Mouse (Mus musculus): Measurements from ENCODE around the gene Lhpp.

The Lhpp gene

GRCm38 (mm10) chr7:132610468-132611318 is at the start of gene Lhpp:
TSS of gene Lhpp (plus strand) at chr7:132610638.
- no peak for DNase-seq (ENCODE audit: low read depth, low spot score)

GRCm38 (mm10) chr7:132565831-132566230 is 44.6 kb upstream of the Lhpp start:
- no peak for DNase-seq (ENCODE audit: low read depth, low spot score)

- DNase-seq (ENCODE audit: low read depth, low spot score), result no peak
These were observed 41.6 kb upstream of the Lhpp start for GRCm38 (mm10) chr7:132568817-132569216.

GRCm38 (mm10) chr7:132570071-132570470 is 40.4 kb upstream of the Lhpp start:
- DNase-seq (ENCODE audit: low read depth, low spot score), result no peak

GRCm38 (mm10) chr7:132571481-132571880 is 39.0 kb upstream of the Lhpp start:
- DNase-seq (ENCODE audit: low read depth, low spot score), result no peak

- no peak for DNase-seq (ENCODE audit: low read depth, low spot score)
These were observed 37.7 kb upstream of the Lhpp start for GRCm38 (mm10) chr7:132572738-132573137.

- no peak for DNase-seq (ENCODE audit: low read depth, low spot score)
These were observed 37.2 kb upstream of the Lhpp start for GRCm38 (mm10) chr7:132573205-132573604.

- no peak for DNase-seq (ENCODE audit: low read depth, low spot score)
These were observed 35.8 kb upstream of the Lhpp start for GRCm38 (mm10) chr7:132574646-132575045.

GRCm38 (mm10) chr7:132575623-132576022 is 34.8 kb upstream of the Lhpp start:
- peak; percentile 97 for DNase-seq (ENCODE audit: low read depth, low spot score)

GRCm38 (mm10) chr7:132576116-132576650 is 34.3 kb upstream of the Lhpp start, which contains the start of gene Oat:
TSS of gene Oat (minus strand) at chr7:132576398.
- DNase-seq (ENCODE audit: low read depth, low spot score), result peak; percentile 96

- peak; percentile 53 for DNase-seq (ENCODE audit: low read depth, low spot score)
These were observed 33.5 kb upstream of the Lhpp start for GRCm38 (mm10) chr7:132576891-132577290.

GRCm38 (mm10) chr7:132580511-132580910 is 29.9 kb upstream of the Lhpp start:
- no peak for DNase-seq (ENCODE audit: low read depth, low spot score)

- DNase-seq (ENCODE audit: low read depth, low spot score), result no peak
These were observed 29.0 kb upstream of the Lhpp start for GRCm38 (mm10) chr7:132581441-132581840.

GRCm38 (mm10) chr7:132585695-132586491 is 24.5 kb upstream of the Lhpp start:
- DNase-seq (ENCODE audit: low read depth, low spot score), result no peak

- DNase-seq (ENCODE audit: low read depth, low spot score), result no peak
These were observed 23.3 kb upstream of the Lhpp start for GRCm38 (mm10) chr7:132587167-132587566.

GRCm38 (mm10) chr7:132589610-132590009 is 20.8 kb upstream of the Lhpp start:
- DNase-seq (ENCODE audit: low read depth, low spot score), result no peak

- no peak for DNase-seq (ENCODE audit: low read depth, low spot score)
These were observed 16.7 kb upstream of the Lhpp start for GRCm38 (mm10) chr7:132593762-132594161.

- no peak for DNase-seq (ENCODE audit: low read depth, low spot score)
These were observed 16.1 kb upstream of the Lhpp start for GRCm38 (mm10) chr7:132594325-132594724.

GRCm38 (mm10) chr7:132595787-132596186 is 14.7 kb upstream of the Lhpp start:
- DNase-seq (ENCODE audit: low read depth, low spot score), result no peak

GRCm38 (mm10) chr7:132596557-132597250 is 13.7 kb upstream of the Lhpp start:
- DNase-seq (ENCODE audit: low read depth, low spot score), result no peak

GRCm38 (mm10) chr7:132597251-132598041 is 13.0 kb upstream of the Lhpp start:
- no peak for DNase-seq (ENCODE audit: low read depth, low spot score)

Measured in 3T3-L1 (cell line).